Mouse (Mus musculus) T-cell, adult 66 days (primary cell): ENCODE measurements around the gene Srarp. TPM values are rescaled to one million over a fixed set of nuclear protein-coding genes. Genes with fewer than 3 reads are reported as not detected.

ENCODE experiments used
- total RNA-seq, 2 experiments: library from RNA; stranded (reverse); gene quantifications; 3 replicates in 1 of 2; 4 replicates in 1 of 2; pipeline ENCODE4 v1.2.4; 2023

Gene Srarp
- not detected for total RNA-seq

GRCm38 (mm10) chr4:141435974-141436373, at the start of gene Srarp:
Srarp (minus strand) TSS chr4:141436105.

GRCm38 (mm10) chr4:141444451-141445327, 8.8 kb upstream of the Srarp start, which contains the start of gene Zbtb17:
Zbtb17 (plus strand) TSS chr4:141444654.

GRCm38 (mm10) chr4:141420192-141420829, 15.6 kb downstream of the Srarp start, which contains the start of gene Hspb7:
Hspb7 (plus strand) TSS chr4:141420779.

GRCm38 (mm10) chr4:141415924-141416323, 20.0 kb downstream of the Srarp start, which contains the start of gene Clcnkb:
Clcnkb (minus strand) TSS chr4:141416014.

GRCm38 (mm10) chr4:141398545-141398944, 37.4 kb downstream of the Srarp start, which contains the start of gene Clcnka:
Clcnka (minus strand) TSS chr4:141398724.

Other genes with a start within 250 kb of the Srarp start
- 1 to 10 TPM; 3.1 to 5.2 TPM for gene Rsg1, start 222.1 kb downstream of the Srarp start, total RNA-seq
- not detected for gene Arhgef19, start 196.6 kb downstream of the Srarp start, total RNA-seq
- 1 to 10 TPM in 1 of 2 experiments, under 1 TPM in 1; 0.18 to 1.9 TPM for gene Epha2, start 134.9 kb downstream of the Srarp start, total RNA-seq
- not detected for gene Fam131c, start 67.9 kb downstream of the Srarp start, total RNA-seq
- not detected for gene Clcnka, start 37.4 kb downstream of the Srarp start, total RNA-seq
- not detected for gene Clcnkb, start 20.1 kb downstream of the Srarp start, total RNA-seq
- gene Hspb7, start 15.3 kb downstream of the Srarp start, total RNA-seq: not detected
- 10 to 100 TPM; 32.7 to 38.5 TPM for gene Zbtb17, start 8.5 kb upstream of the Srarp start, total RNA-seq
- 10 to 100 TPM; 65.3 to 77.7 TPM for gene Spen, start 102.5 kb upstream of the Srarp start, total RNA-seq
- gene Fblim1, start 170.0 kb upstream of the Srarp start, total RNA-seq: not detected
- under 1 TPM; 0.24 to 0.44 TPM for gene Tmem82, start 182.5 kb upstream of the Srarp start, total RNA-seq
- gene Slc25a34, start 187.7 kb upstream of the Srarp start, total RNA-seq: not detected
- gene Plekhm2, start 228.8 kb upstream of the Srarp start, total RNA-seq: 10 to 100 TPM; 29.4 to 42.0 TPM
- gene Rsc1a1, start 249.5 kb upstream of the Srarp start, total RNA-seq: 1 to 10 TPM in 1 of 2 experiments, under 1 TPM in 1; 0.95 to 4.5 TPM